Mouse (Mus musculus) E14TG2a.4 (cell line): ENCODE measurements around the gene Scaf1.

ENCODE experiments used
- CTCF ChIP-seq: conservative IDR thresholded peaks from 2 replicates; pipeline ENCODE4 v1.5.1; 2014; ENCODE audit warnings: low read length
- NANOG ChIP-seq: IDR thresholded peaks from 2 replicates; pipeline ENCODE4 v1.6.1; 2014; ENCODE audit warnings: borderline replicate concordance, low read length, mixed read lengths
- POU5F1 ChIP-seq: IDR thresholded peaks from 2 replicates; pipeline ENCODE4 v1.6.1; 2014; ENCODE audit warnings: low read length, borderline replicate concordance

DNA sequence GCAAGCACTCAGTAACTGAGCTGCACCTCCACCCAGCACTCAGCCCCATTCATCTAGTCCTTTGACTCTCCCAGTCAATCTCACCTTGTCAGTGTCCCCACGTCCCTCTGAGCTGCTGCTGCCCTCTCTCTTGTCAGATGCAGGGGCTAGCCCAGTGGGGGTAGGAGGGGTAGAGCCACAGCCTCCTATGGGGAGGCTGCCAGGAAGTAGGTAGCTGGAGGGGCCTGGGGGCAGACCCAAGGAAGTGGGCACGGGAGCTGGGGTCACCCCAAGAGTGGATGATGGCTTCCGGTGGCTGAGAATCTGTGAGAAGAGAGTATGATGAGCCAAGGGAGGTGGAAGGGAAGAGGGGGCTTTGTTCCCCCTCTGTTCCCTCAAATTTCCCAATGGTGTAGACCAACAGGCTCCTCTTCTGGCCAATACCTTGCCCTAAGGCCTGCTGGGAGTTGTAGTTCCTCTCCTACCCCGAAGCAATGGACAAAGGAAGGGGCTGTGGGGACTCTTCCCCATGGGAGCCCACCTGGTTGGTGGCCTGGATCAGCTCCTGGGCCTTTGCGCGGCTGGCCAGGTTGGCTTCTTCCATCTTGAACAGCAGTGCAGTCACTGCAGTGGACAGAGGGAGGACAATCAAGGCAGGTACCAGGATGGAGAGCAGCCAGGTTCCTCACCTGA, 10.7 kb downstream of the Scaf1 start:
- TF ChIP-seq CTCF (no peak), NANOG (no peak), POU5F1 (no peak)
